Mouse (Mus musculus): ENCODE measurements around the gene Xrn1. TPM values are rescaled to one million over a fixed set of nuclear protein-coding genes. Genes with fewer than 3 reads are reported as not detected.
"Not testable (repeated sequence)": the region's sequence is repeated elsewhere in the genome, so short reads cannot be mapped to it uniquely, and the experiment has no call there.

The Xrn1 gene
- polyA plus RNA-seq, 1 experiment, result 2.9 TPM

DNA sequence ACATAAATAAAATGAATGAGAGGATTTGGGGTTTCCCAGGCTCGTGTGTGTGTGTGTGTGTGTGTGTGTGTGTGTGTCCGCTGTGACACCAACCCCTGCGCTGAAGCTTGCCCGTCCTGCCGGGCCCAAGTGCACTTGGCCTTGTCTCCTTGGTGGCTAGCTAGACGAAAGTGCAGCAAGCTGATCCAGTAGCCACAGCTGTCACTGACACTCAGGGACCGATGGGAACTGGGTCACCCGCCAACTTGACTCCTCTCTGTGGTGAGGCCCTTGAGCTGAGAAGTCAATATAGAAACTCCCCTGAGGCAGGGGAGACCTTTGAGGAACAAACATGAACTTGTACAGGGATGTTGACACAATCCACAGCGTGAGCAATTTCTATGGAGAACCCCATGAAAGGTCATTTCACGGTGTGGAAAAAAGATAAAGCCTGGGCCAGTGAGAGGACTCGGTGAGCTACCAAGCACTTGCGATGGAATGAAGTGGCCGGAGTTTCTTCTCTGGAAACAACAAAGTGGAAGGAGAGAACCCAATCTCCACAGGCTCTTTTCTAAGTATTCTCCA, 124.3 kb downstream of the Xrn1 start:
- Histone ChIP-seq H3K4me2 (ENCODE audit: low read depth) (no peak overlapping the region), H3ac (ENCODE audit: control insufficient read depth, insufficient read length) (no peak overlapping the region), H3K4me3 (no peak overlapping the region), H3K36me3 (ENCODE audit: control insufficient read depth, insufficient read depth) (no peaks in the 10 kb centered on the region), H3K79me2 (ENCODE audit: control insufficient read depth, insufficient read depth) (no peaks in the 10 kb centered on the region), H3K27me3 (ENCODE audit: control insufficient read depth, insufficient read depth, insufficient read length) (no peaks in the 10 kb centered on the region)
- TF ChIP-seq MYOD1 (IDR thresholded peaks at IDR 0.05; ENCODE audit: control insufficient read depth in 1 of 3, insufficient read length in 2 of 3, low read depth in 2 of 3) (peak; percentile 72 to 95 (median 89)), MYOG (IDR thresholded peaks at IDR 0.05; ENCODE audit: control insufficient read depth in 1 of 3, insufficient read depth in 1 of 3, insufficient read length in 2 of 3, low read depth in 2 of 3) (peak in 1 of 3 experiments; percentile 61), CEBPB (IDR thresholded peaks at IDR 0.05; ENCODE audit: insufficient read depth, poor library complexity, severe bottlenecking) (no peak)

DNA sequence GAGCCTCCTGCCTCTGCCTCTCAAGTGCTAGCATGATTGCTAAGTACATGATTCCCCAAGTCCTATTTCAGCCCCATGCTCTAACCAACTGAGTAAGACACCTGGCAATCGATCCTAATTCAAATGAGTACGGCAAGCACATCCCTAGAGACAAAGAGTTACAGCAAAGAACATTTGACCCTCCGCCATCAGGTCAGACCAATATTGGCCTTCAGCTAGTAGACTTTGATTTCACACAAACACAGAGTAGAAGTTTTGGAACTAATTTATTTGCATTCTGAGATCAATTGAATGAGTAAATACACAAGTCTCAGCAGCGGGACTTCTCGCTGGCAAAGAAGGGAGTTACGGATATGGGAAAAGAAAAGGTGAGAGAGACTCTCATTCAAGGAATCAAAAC, 130.7 kb downstream of the Xrn1 start:
- Histone ChIP-seq H3K79me2 (ENCODE audit: control insufficient read depth, insufficient read depth) (no peaks in the 10 kb centered on the region), H3ac (ENCODE audit: control insufficient read depth, insufficient read length) (no peak overlapping the region), H3K4me2 (ENCODE audit: low read depth) (no peak overlapping the region), H3K27me3 (ENCODE audit: control insufficient read depth, insufficient read depth, insufficient read length) (no peaks in the 10 kb centered on the region), H3K4me3 (no peak overlapping the region), H3K36me3 (ENCODE audit: control insufficient read depth, insufficient read depth) (no peaks in the 10 kb centered on the region)
- no peak for TF ChIP-seq CEBPB (IDR thresholded peaks at IDR 0.05; ENCODE audit: insufficient read depth, poor library complexity, severe bottlenecking)
- TF ChIP-seq E2F4 (IDR thresholded peaks at IDR 0.05; ENCODE audit: insufficient read depth), result no peak
- no peak for TF ChIP-seq USF1 (IDR thresholded peaks at IDR 0.05; ENCODE audit: low read depth)
- no peak for TF ChIP-seq POLR2AphosphoS2 (IDR thresholded peaks at IDR 0.05; ENCODE audit: insufficient read length, low read depth)

DNA sequence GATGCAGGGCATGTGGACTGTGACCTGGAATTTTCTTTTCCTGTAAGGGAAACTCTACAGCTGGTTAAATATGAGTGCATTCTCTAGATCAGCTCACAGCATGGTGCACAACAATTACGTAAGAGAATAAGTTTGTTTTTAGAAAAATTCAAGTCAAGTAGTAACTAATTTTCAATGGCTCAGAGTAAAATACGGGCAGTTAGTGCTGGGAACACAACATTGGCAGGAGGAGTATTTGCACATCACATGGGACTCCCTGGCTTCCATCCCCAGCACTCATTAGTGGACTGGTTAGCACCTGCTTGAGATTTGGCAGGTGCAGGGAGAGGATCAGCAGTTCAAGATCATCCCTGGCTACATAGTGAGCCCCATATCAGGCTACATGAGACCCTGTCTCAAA, 133.1 kb downstream of the Xrn1 start:
- TF ChIP-seq POLR2AphosphoS2 (IDR thresholded peaks at IDR 0.05; ENCODE audit: insufficient read length, low read depth) (no peak), POLR2A (IDR thresholded peaks at IDR 0.05; ENCODE audit: insufficient read length, low read depth) (no peak), USF1 (IDR thresholded peaks at IDR 0.05; ENCODE audit: low read depth) (no peak), MYOG (IDR thresholded peaks at IDR 0.05; ENCODE audit: control insufficient read depth in 1 of 3, insufficient read depth in 1 of 3, insufficient read length in 2 of 3, low read depth in 2 of 3) (no peak), SRF (IDR thresholded peaks at IDR 0.05; ENCODE audit: control insufficient read depth, insufficient read length, low read depth) (no peak), REST (IDR thresholded peaks at IDR 0.05; ENCODE audit: insufficient read depth, insufficient read length) (no peak), TCF3 (IDR thresholded peaks at IDR 0.05; ENCODE audit: insufficient read length, low read depth) (no peak), CEBPB (IDR thresholded peaks at IDR 0.05; ENCODE audit: insufficient read depth, poor library complexity, severe bottlenecking) (no peak), E2F4 (IDR thresholded peaks at IDR 0.05; ENCODE audit: insufficient read depth) (no peak), TCF12 (IDR thresholded peaks at IDR 0.05; ENCODE audit: insufficient read depth, poor library complexity, severe bottlenecking) (no peak), MYOD1 (IDR thresholded peaks at IDR 0.05; ENCODE audit: control insufficient read depth in 1 of 3, insufficient read length in 2 of 3, low read depth in 2 of 3) (no peak), MAX (IDR thresholded peaks at IDR 0.05; ENCODE audit: low read depth) (no peak)
- H3K4me3 ChIP-seq, result no peak overlapping the region
- H3K27me3 ChIP-seq (ENCODE audit: control insufficient read depth, insufficient read depth, insufficient read length), result no peaks in the 10 kb centered on the region
- no peak overlapping the region for H3K4me2 ChIP-seq (ENCODE audit: low read depth)
- no peaks in the 10 kb centered on the region for H3K79me2 ChIP-seq (ENCODE audit: control insufficient read depth, insufficient read depth)
- H3ac ChIP-seq (ENCODE audit: control insufficient read depth, insufficient read length), result no peak overlapping the region
- H3K36me3 ChIP-seq (ENCODE audit: control insufficient read depth, insufficient read depth), result no peaks in the 10 kb centered on the region

- not testable (repeated sequence) for H3K27me3 ChIP-seq (ENCODE audit: control insufficient read depth, insufficient read depth, insufficient read length); H3ac ChIP-seq (ENCODE audit: control insufficient read depth, insufficient read length); H3K4me2 ChIP-seq (ENCODE audit: low read depth)
Observed at GRCm38 (mm10) chr9:96088456-96088855, 133.9 kb downstream of the Xrn1 start.

DNA sequence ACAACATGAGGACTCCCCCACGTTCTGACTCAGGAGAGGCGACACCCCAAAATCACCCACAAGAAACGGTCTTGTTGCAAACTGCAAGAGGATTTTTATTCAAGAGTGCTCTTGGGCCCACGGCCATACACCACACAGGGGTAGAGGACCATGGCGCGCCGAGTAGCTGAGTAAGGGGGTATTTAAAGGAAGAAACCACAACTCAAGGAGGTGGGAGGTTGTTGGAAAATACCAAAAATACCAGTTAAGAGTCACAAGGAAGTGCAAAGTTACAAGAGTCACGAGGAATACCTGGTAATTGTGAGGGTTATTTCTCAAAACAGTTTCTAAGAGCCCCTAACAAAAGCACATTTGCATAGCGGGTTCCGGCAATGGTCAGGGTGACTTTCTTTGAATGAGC, 138.1 kb downstream of the Xrn1 start:
- not testable (repeated sequence) for H3K36me3 ChIP-seq (ENCODE audit: control insufficient read depth, insufficient read depth); H3K4me3 ChIP-seq; H3K4me2 ChIP-seq (ENCODE audit: low read depth); H3ac ChIP-seq (ENCODE audit: control insufficient read depth, insufficient read length); H3K27me3 ChIP-seq (ENCODE audit: control insufficient read depth, insufficient read depth, insufficient read length); H3K79me2 ChIP-seq (ENCODE audit: control insufficient read depth, insufficient read depth)

More at GRCm38 (mm10) chr9:96088456-96088855, 133.9 kb downstream of the Xrn1 start:
- not testable (repeated sequence) for H3K36me3 ChIP-seq (ENCODE audit: control insufficient read depth, insufficient read depth); H3K4me3 ChIP-seq; H3K79me2 ChIP-seq (ENCODE audit: control insufficient read depth, insufficient read depth)

DNA sequence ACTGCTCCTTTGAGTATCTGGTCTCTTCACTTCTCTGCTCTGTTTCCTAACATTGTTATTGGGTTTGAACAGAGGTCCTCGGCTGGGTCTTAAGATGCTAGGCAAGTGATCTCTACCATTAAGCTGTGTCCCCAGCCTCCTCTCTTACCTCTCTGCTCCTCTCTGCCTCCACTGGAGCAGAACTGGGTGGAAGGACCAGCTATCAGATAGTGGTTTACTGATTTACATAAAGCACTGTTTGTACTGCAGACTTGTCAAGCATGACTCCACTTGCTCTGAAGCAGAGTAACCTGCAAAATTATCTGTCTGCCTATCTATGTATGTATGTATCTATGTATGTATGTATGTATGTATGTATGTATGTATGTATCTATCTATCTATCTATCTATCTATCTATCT, 138.7 kb downstream of the Xrn1 start:
- Histone ChIP-seq H3K79me2 (ENCODE audit: control insufficient read depth, insufficient read depth) (no peaks in the 10 kb centered on the region), H3K4me2 (ENCODE audit: low read depth) (no peak overlapping the region)
- TF ChIP-seq USF1 (IDR thresholded peaks at IDR 0.05; ENCODE audit: low read depth), result no peak
- TF ChIP-seq REST (IDR thresholded peaks at IDR 0.05; ENCODE audit: insufficient read depth, insufficient read length), result no peak
- no peak for TF ChIP-seq POLR2AphosphoS2 (IDR thresholded peaks at IDR 0.05; ENCODE audit: insufficient read length, low read depth)
- no peak for TF ChIP-seq SRF (IDR thresholded peaks at IDR 0.05; ENCODE audit: control insufficient read depth, insufficient read length, low read depth)
- TF ChIP-seq E2F4 (IDR thresholded peaks at IDR 0.05; ENCODE audit: insufficient read depth), result no peak
- no peak for TF ChIP-seq CEBPB (IDR thresholded peaks at IDR 0.05; ENCODE audit: insufficient read depth, poor library complexity, severe bottlenecking)
- TF ChIP-seq TCF3 (IDR thresholded peaks at IDR 0.05; ENCODE audit: insufficient read length, low read depth), result no peak
- TF ChIP-seq MYOG (IDR thresholded peaks at IDR 0.05; ENCODE audit: control insufficient read depth in 1 of 3, insufficient read depth in 1 of 3, insufficient read length in 2 of 3, low read depth in 2 of 3), result no peak
- no peak for TF ChIP-seq MYOD1 (IDR thresholded peaks at IDR 0.05; ENCODE audit: control insufficient read depth in 1 of 3, insufficient read length in 2 of 3, low read depth in 2 of 3)
- no peak for TF ChIP-seq POLR2A (IDR thresholded peaks at IDR 0.05; ENCODE audit: insufficient read length, low read depth)
- no peak for TF ChIP-seq MAX (IDR thresholded peaks at IDR 0.05; ENCODE audit: low read depth)
- TF ChIP-seq TCF12 (IDR thresholded peaks at IDR 0.05; ENCODE audit: insufficient read depth, poor library complexity, severe bottlenecking), result no peak

More for the DNA sequence above, 138.7 kb downstream of the Xrn1 start:
- H3ac ChIP-seq (ENCODE audit: control insufficient read depth, insufficient read length), result no peak overlapping the region
- no peaks in the 10 kb centered on the region for H3K27me3 ChIP-seq (ENCODE audit: control insufficient read depth, insufficient read depth, insufficient read length)
- H3K4me3 ChIP-seq, result no peak overlapping the region
- no peaks in the 10 kb centered on the region for H3K36me3 ChIP-seq (ENCODE audit: control insufficient read depth, insufficient read depth)
